Mouse (Mus musculus): ENCODE data around the gene Has1. TPM values are rescaled to one million over a fixed set of nuclear protein-coding genes. Genes with fewer than 3 reads are reported as not detected.

Gene Has1
- polyA plus RNA-seq, 2 experiments = not detected

- Histone ChIP-seq H3K27me3 (ENCODE audit: control insufficient read depth, insufficient read depth, low read length) (no peaks in the 10 kb centered on the region), H3K4me3 (ENCODE audit: insufficient read depth in 1 of 2, low read depth in 2 of 2, low read length in 2 of 2) (no peak overlapping the region), H3K4me2 (ENCODE audit: low read depth) (no peak overlapping the region), H3K36me3 (replicated peaks; ENCODE audit: control insufficient read depth, insufficient read depth, low read depth) (no peaks in the 10 kb centered on the region), H3K27ac (no peak overlapping the region), H3K9me3 (ENCODE audit: control insufficient read depth, low read length) (no peaks in the 10 kb centered on the region), H3K4me1 (replicated peaks; ENCODE audit: control insufficient read depth in 2 of 2, insufficient read depth in 2 of 2, low read length in 1 of 2) (peaks cover 0 to 5% of the 10 kb centered on the region in 2 experiments; a peak in 1 of 4 replicates), H3K9ac (replicated peaks) (no peak overlapping the region)
- TF ChIP-seq CTCF (IDR thresholded peaks at IDR 0.05; ENCODE audit: low read depth) = no peak
- no peak for TF ChIP-seq EP300 (IDR thresholded peaks at IDR 0.05; ENCODE audit: low read depth)
- WGBS (ENCODE audit: insufficient replicate concordance) = 60% methylated on average over 5 of the region's 5 CpGs
- ATAC-seq (ENCODE audit: insufficient read depth) (no peak), DNase-seq (ENCODE audit: low read depth in 3 of 3, low spot score in 3 of 3) (no peak)
Measured at GRCm38 (mm10) chr17:17836101-17836500, 18.9 kb downstream of the Has1 start.

- H3K4me2 ChIP-seq (ENCODE audit: low read depth) = no peak overlapping the region
- H3K36me3 ChIP-seq (replicated peaks; ENCODE audit: control insufficient read depth, insufficient read depth, low read depth) = no peaks in the 10 kb centered on the region
- H3K27me3 ChIP-seq (ENCODE audit: control insufficient read depth, insufficient read depth, low read length) = no peaks in the 10 kb centered on the region
- H3K27ac ChIP-seq = no peak overlapping the region
- TF ChIP-seq CTCF (IDR thresholded peaks at IDR 0.05; ENCODE audit: low read depth) = no peak
- TF ChIP-seq EP300 (IDR thresholded peaks at IDR 0.05; ENCODE audit: low read depth) = no peak
- peaks cover 0 to 5% of the 10 kb centered on the region in 2 experiments; a peak in 1 of 4 replicates for H3K4me1 ChIP-seq (replicated peaks; ENCODE audit: control insufficient read depth in 2 of 2, insufficient read depth in 2 of 2, low read length in 1 of 2)
- 6% methylated on average over 1 of the region's 1 CpGs for WGBS (ENCODE audit: insufficient replicate concordance)
- DNase-seq (ENCODE audit: low read depth in 3 of 3, low spot score in 3 of 3) (no peak), ATAC-seq (ENCODE audit: insufficient read depth) (no peak)
- H3K9ac ChIP-seq (replicated peaks) = no peak overlapping the region
- no peak overlapping the region for H3K4me3 ChIP-seq (ENCODE audit: insufficient read depth in 1 of 2, low read depth in 2 of 2, low read length in 2 of 2)
- no peaks in the 10 kb centered on the region for H3K9me3 ChIP-seq (ENCODE audit: control insufficient read depth, low read length)
Measured at GRCm38 (mm10) chr17:17834896-17835295, 20.1 kb downstream of the Has1 start.

GRCm38 (mm10) chr17:17830731-17831130, 24.3 kb downstream of the Has1 start:
- Histone ChIP-seq H3K4me3 (ENCODE audit: insufficient read depth in 1 of 2, low read depth in 2 of 2, low read length in 2 of 2) (no peak overlapping the region), H3K9me3 (ENCODE audit: control insufficient read depth, low read length) (no peaks in the 10 kb centered on the region), H3K4me1 (replicated peaks; ENCODE audit: control insufficient read depth in 2 of 2, insufficient read depth in 2 of 2, low read length in 1 of 2) (peaks cover 0 to 2% of the 10 kb centered on the region in 2 experiments; a peak in 2 of 4 replicates), H3K27me3 (ENCODE audit: control insufficient read depth, insufficient read depth, low read length) (peaks cover 14% of the 10 kb centered on the region), H3K27ac (no peak overlapping the region), H3K9ac (replicated peaks) (no peak overlapping the region), H3K36me3 (replicated peaks; ENCODE audit: control insufficient read depth, insufficient read depth, low read depth) (no peaks in the 10 kb centered on the region), H3K4me2 (ENCODE audit: low read depth) (no peak overlapping the region)
- 51% methylated on average over 7 of the region's 7 CpGs for WGBS (ENCODE audit: insufficient replicate concordance)
- no peak for DNase-seq (ENCODE audit: low read depth in 3 of 3, low spot score in 3 of 3)
- no peak for ATAC-seq (ENCODE audit: insufficient read depth)
- TF ChIP-seq EP300 (IDR thresholded peaks at IDR 0.05; ENCODE audit: low read depth) = no peak
- TF ChIP-seq CTCF (IDR thresholded peaks at IDR 0.05; ENCODE audit: low read depth) = no peak

- DNase-seq (ENCODE audit: low read depth in 3 of 3, low spot score in 3 of 3) (no peak), ATAC-seq (ENCODE audit: insufficient read depth) (no peak)
- Histone ChIP-seq H3K36me3 (replicated peaks; ENCODE audit: control insufficient read depth, insufficient read depth, low read depth) (no peaks in the 10 kb centered on the region), H3K4me2 (ENCODE audit: low read depth) (peak overlapping the region; percentile 51; the same call in 1 of the 2 replicates), H3K4me1 (replicated peaks; ENCODE audit: control insufficient read depth in 2 of 2, insufficient read depth in 2 of 2, low read length in 1 of 2) (peaks cover 0 to 3% of the 10 kb centered on the region in 2 experiments; a peak in 2 of 4 replicates), H3K27me3 (ENCODE audit: control insufficient read depth, insufficient read depth, low read length) (peaks cover 15% of the 10 kb centered on the region), H3K9me3 (ENCODE audit: control insufficient read depth, low read length) (no peaks in the 10 kb centered on the region), H3K27ac (no peak overlapping the region), H3K9ac (replicated peaks) (no peak overlapping the region), H3K4me3 (ENCODE audit: insufficient read depth in 1 of 2, low read depth in 2 of 2, low read length in 2 of 2) (peak overlapping the region in 1 of 2 experiments; percentile 21; a peak in 1 of 4 replicates)
- no peak for TF ChIP-seq EP300 (IDR thresholded peaks at IDR 0.05; ENCODE audit: low read depth)
- no peak for TF ChIP-seq CTCF (IDR thresholded peaks at IDR 0.05; ENCODE audit: low read depth)
- 68% methylated on average over 23 of the region's 23 CpGs for WGBS (ENCODE audit: insufficient replicate concordance)
Measured at GRCm38 (mm10) chr17:17829816-17830535, 25.0 kb downstream of the Has1 start.

GRCm38 (mm10) chr17:17829052-17829785, 25.8 kb downstream of the Has1 start:
- DNase-seq (ENCODE audit: low read depth in 3 of 3, low spot score in 3 of 3) (no peak), ATAC-seq (ENCODE audit: insufficient read depth) (no peak)
- Histone ChIP-seq H3K9me3 (ENCODE audit: control insufficient read depth, low read length) (no peaks in the 10 kb centered on the region), H3K4me3 (ENCODE audit: insufficient read depth in 1 of 2, low read depth in 2 of 2, low read length in 2 of 2) (peak overlapping the region; percentile 35 to 52; a peak in 2 of 4 replicates), H3K4me2 (ENCODE audit: low read depth) (peak overlapping the region; percentile 51), H3K27me3 (ENCODE audit: control insufficient read depth, insufficient read depth, low read length) (peaks cover 15% of the 10 kb centered on the region), H3K36me3 (replicated peaks; ENCODE audit: control insufficient read depth, insufficient read depth, low read depth) (no peaks in the 10 kb centered on the region), H3K4me1 (replicated peaks; ENCODE audit: control insufficient read depth in 2 of 2, insufficient read depth in 2 of 2, low read length in 1 of 2) (peaks cover 0 to 3% of the 10 kb centered on the region in 2 experiments; a peak in 2 of 4 replicates), H3K9ac (replicated peaks) (no peak overlapping the region), H3K27ac (no peak overlapping the region)
- 16% methylated on average over 6 of the region's 6 CpGs for WGBS (ENCODE audit: insufficient replicate concordance)
- no peak for TF ChIP-seq EP300 (IDR thresholded peaks at IDR 0.05; ENCODE audit: low read depth)
- TF ChIP-seq CTCF (IDR thresholded peaks at IDR 0.05; ENCODE audit: low read depth) = no peak

Measured in liver, embryonic 14.5 days (tissue).